Mouse (Mus musculus) limb, embryonic 14.5 days (tissue): ENCODE measurements around the gene Asic4. TPM values are rescaled to one million over a fixed set of nuclear protein-coding genes. Genes with fewer than 3 reads are reported as not detected.

Experiments
- ATAC-seq: fragments of 200-750 bp; cut with Nextera tagmentation; 2 replicates; pipeline ENCODE4 v1.8.0; 2017; ENCODE audit warnings: low read depth, moderate number of reproducible peaks, moderate TSS enrichment; ENCODE audit not compliant: low FRiP score
- DNase-seq: peaks from one replicate; pipeline ENCODE4 v3.0.0-alpha.2; 2015; ENCODE audit warnings: low spot score
- H3K27ac ChIP-seq: fragments of 300-500 bp; sonication (generic); replicated peaks from 2 replicates; pipeline ENCODE4 v1.5.1; 2014; ENCODE audit warnings: low read depth, mild to moderate bottlenecking, low read length, moderate library complexity, mixed read lengths
- H3K27me3 ChIP-seq: fragments of 300-500 bp; sonication (generic); 2 replicates; pipeline ENCODE4 v1.6.1; 2014; ENCODE audit warnings: low read length, mixed read lengths; ENCODE audit not compliant: control insufficient read depth, insufficient read depth
- H3K36me3 ChIP-seq: fragments of 300-500 bp; sonication (generic); 2 replicates; pipeline ENCODE4 v1.6.1; 2014; ENCODE audit warnings: mild to moderate bottlenecking, low read length, moderate library complexity, mixed read lengths; ENCODE audit not compliant: control insufficient read depth, insufficient read depth
- H3K4me1 ChIP-seq: fragments of 300-500 bp; sonication (generic); 2 replicates; pipeline ENCODE4 v1.6.1; 2014; ENCODE audit warnings: antibody characterized with exemption, low read length, mixed read lengths; ENCODE audit not compliant: control insufficient read depth, insufficient read depth
- H3K4me2 ChIP-seq: fragments of 300-500 bp; sonication (generic); replicated peaks from 2 replicates; pipeline ENCODE4 v1.6.1; 2014; ENCODE audit warnings: low read depth, mild to moderate bottlenecking, low read length, moderate library complexity; ENCODE audit not compliant: severe bottlenecking
- H3K4me3 ChIP-seq: fragments of 300-500 bp; sonication (generic); replicated peaks from 2 replicates; pipeline ENCODE4 v1.5.1; 2014; ENCODE audit warnings: low read length
- H3K9ac ChIP-seq: fragments of 300-500 bp; sonication (generic); 2 replicates; pipeline ENCODE4 v1.6.1; 2014; ENCODE audit warnings: mild to moderate bottlenecking, low read depth, low read length, moderate library complexity; ENCODE audit not compliant: severe bottlenecking
- H3K9me3 ChIP-seq: fragments of 300-500 bp; sonication (generic); 2 replicates; pipeline ENCODE4 v1.6.1; 2016; ENCODE audit warnings: low read length; ENCODE audit not compliant: control insufficient read depth
- POLR2A ChIP-seq: fragments of 200-500 bp; IDR thresholded peaks from 2 replicates; pipeline ENCODE4 v1.8.0; 2012; ENCODE audit warnings: inconsistent platforms, mild to moderate bottlenecking, moderate library complexity, borderline replicate concordance; ENCODE audit not compliant: insufficient read depth, insufficient read length; ENCODE audit errors: extremely low read depth
- WGBS: fragments of 180-500 bp; shearing (Covaris S2); extraction: QIAGEN DNeasy Blood & Tissue Kit; methylation state at CpG from one replicate; pipeline ENCODE4 v1.1.7; 2014; 5-methylcytosine and 5-hydroxymethylcytosine counted together
- polyA plus RNA-seq, 2 experiments: library from polyadenylated mRNA; depleted of rRNA in 1 of 2; stranded (reverse) in 1 of 2; unstranded in 1 of 2; fragments of >200 nt; fragmentation: Nextera tagmentation in 1 of 2; extraction: Ambion mirVana in 1 of 2; gene quantifications; 2 replicates each; pipeline versions ENCODE4 v1.2.1 to v1.2.3; 2012 to 2014

Asic4 gene
- polyA plus RNA-seq, 2 experiments = 0.15 to 0.35 TPM

DNA sequence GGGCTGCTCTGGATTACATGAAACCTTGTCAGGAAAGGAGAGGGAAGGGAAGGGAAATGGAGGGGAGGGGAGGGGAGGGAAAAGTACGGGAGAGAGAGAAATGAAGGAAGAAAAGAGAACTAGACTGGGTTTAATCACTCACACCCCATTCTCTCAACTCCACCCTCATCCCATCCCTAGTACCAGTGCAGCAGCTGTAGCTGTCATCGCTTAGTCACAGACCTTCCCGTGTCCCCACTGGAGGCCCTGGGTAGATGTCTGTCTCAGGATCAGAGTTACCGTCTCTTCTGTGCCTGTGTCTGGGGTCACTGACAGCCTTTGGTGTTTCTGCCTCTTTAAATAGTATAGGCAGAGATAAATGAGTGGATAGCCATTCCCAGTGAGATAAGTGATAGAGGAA is 42.0 kb upstream of the Asic4 start:
- ATAC-seq (no peak), DNase-seq (no peak)
- H3K27ac ChIP-seq = no peak overlapping the region

DNA sequence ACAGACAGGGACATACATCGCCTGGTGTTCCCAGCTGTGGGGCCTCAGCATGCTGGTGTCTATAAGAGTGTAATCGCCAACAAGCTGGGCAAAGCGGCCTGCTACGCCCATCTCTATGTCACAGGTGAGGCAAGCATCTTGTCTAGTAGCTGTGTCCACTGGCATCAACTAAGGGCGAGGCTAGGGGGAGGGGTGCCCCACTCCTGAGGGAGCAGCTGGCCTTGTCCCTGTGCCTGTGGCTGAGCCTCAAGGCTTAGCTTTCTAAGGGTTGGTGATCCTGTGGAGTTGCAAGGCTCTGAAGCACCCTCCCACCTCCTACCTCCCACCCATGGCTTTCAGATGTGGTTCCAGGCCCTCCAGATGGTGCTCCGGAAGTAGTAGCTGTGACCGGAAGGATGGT is 40.3 kb upstream of the Asic4 start:
- ATAC-seq = no peak
- no peak overlapping the region for H3K27ac ChIP-seq
- H3K36me3 ChIP-seq = peaks cover 37% of the 10 kb centered on the region
- H3K27me3 ChIP-seq = no peaks in the 10 kb centered on the region
- 89% methylated on average over 7 of the region's 7 CpGs for WGBS
- no peak for DNase-seq
- no peak overlapping the region for H3K4me3 ChIP-seq
- H3K9ac ChIP-seq = no peak overlapping the region
- no peaks in the 10 kb centered on the region for H3K4me1 ChIP-seq
- no peaks in the 10 kb centered on the region for H3K9me3 ChIP-seq
- no peak for TF ChIP-seq POLR2A
- H3K4me2 ChIP-seq = no peak overlapping the region

More for the DNA sequence above, 42.0 kb upstream of the Asic4 start:
- no peak for TF ChIP-seq POLR2A
- Histone ChIP-seq H3K4me3 (no peak overlapping the region), H3K36me3 (peaks cover 45% of the 10 kb centered on the region), H3K9me3 (no peaks in the 10 kb centered on the region), H3K9ac (no peak overlapping the region), H3K4me2 (no peak overlapping the region), H3K4me1 (no peaks in the 10 kb centered on the region), H3K27me3 (no peaks in the 10 kb centered on the region)
- WGBS = 72% methylated on average over 4 of the region's 4 CpGs

GRCm38 (mm10) chr1:75412196-75412595 is 38.0 kb upstream of the Asic4 start:
- ATAC-seq (no peak), DNase-seq (no peak)
- no peaks in the 10 kb centered on the region for H3K27me3 ChIP-seq
- H3K27ac ChIP-seq = no peak overlapping the region
- H3K9me3 ChIP-seq = no peaks in the 10 kb centered on the region
- 90% methylated on average over 3 of the region's 3 CpGs for WGBS
- H3K4me3 ChIP-seq = no peak overlapping the region
- H3K36me3 ChIP-seq = peaks cover 36% of the 10 kb centered on the region
- H3K9ac ChIP-seq = no peak overlapping the region
- H3K4me1 ChIP-seq = no peaks in the 10 kb centered on the region
- no peak for TF ChIP-seq POLR2A
- no peak overlapping the region for H3K4me2 ChIP-seq

DNA sequence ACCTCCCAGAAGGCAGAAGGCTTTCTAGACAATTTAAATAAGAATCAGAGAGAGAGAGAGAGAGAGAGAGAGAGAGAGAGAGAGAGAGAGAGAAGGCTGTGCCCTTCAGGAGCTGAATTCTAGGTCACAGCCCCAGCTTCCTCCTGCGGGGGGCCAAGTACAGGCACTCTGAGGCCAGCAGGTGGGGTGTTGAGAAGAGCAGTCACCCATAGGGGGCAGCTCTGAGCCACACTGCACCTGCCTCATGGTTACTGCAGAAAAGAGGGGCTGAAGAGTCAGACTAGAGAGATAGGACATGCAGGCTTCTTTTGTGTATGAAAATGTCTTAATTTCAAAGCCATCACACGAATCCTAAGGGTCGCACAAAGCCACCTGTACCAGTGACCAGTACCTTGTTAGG is 36.5 kb upstream of the Asic4 start:
- DNase-seq (no peak), ATAC-seq (no peak)
- 71% methylated on average over 3 of the region's 3 CpGs for WGBS
- Histone ChIP-seq H3K4me3 (no peak overlapping the region), H3K36me3 (peaks cover 34% of the 10 kb centered on the region), H3K4me1 (no peaks in the 10 kb centered on the region), H3K9ac (no peak overlapping the region), H3K27ac (no peak overlapping the region), H3K27me3 (no peaks in the 10 kb centered on the region), H3K4me2 (no peak overlapping the region), H3K9me3 (no peaks in the 10 kb centered on the region)
- TF ChIP-seq POLR2A = no peak

- 13% methylated on average over 19 of the region's 20 CpGs for WGBS
- Histone ChIP-seq H3K9me3 (no peaks in the 10 kb centered on the region), H3K4me3 (peak overlapping the region; percentile 36; the same call in 1 of the 2 replicates), H3K9ac (0 out of 2 replicates have a peak overlapping the region, but pooled peaks have one; percentile 42), H3K4me1 (peaks cover 18% of the 10 kb centered on the region; the same call in 1 of the 2 replicates), H3K4me2 (0 out of 2 replicates have a peak overlapping the region, but pooled peaks have one; percentile 53), H3K36me3 (peaks cover 18% of the 10 kb centered on the region), H3K27ac (no peak overlapping the region), H3K27me3 (peaks cover 50% of the 10 kb centered on the region)
- DNase-seq (no peak), ATAC-seq (no peak)
- no peak for TF ChIP-seq POLR2A
Measured at GRCm38 (mm10) chr1:75421794-75422193, 28.4 kb upstream of the Asic4 start.
